Mouse (Mus musculus): ENCODE measurements around the gene Dtx1. TPM values are rescaled to one million over a fixed set of nuclear protein-coding genes. Genes with fewer than 3 reads are reported as not detected.

Gene Dtx1
- polyA plus RNA-seq, 1 experiment from 2014 or later = 5.2 TPM

DNA sequence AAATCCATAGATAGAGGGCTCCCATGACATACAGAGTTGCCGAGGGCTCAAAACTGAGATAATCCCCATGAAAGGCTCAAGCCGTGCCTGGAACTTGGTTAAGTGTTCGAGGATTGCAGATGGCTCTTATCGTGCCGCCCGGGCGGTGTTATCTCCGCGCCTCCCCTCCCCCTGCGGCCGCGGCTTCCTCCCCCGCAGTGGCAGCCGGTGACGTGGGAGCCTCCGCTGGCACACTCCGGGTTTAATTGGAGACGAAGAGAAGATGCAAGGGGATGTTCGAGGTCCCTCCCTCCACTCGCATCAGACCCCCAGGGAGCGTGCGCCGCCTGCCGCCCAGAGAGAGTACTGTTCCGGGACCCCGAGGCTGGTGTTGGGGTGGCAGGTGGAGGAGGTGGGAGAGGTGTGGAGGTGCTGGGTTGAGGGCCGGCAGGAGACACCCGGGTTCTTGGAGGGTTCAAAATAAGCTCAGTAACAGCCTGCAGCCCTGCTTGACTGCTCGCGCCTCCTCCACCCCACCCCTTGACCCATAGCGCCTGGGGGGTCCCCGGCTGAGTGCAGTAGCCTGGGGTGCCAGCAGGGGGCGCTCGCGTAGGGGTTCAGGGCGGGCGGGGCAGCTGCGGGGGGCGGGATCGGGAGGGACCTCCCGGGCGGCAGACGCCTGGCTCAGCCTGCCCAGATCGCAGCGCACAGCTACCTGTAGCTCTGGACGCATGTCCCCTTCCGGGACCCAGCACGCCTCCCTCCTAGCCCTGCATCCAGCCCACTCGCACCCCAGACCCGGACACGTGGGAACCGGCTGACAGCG, 63.0 kb downstream of the Dtx1 start, which contains the start of gene Rasal1:
Gene Rasal1 (plus strand): TSS at position 244 of the 805 bp plus-strand sequence.
- WGBS = under 1% methylated on average over 50 of the region's 53 CpGs
- Histone ChIP-seq H3K4me1 (peaks cover 15% of the 10 kb centered on the region), H3K9ac (no peak within 1 kb of the TSS), H3K27ac (no peak within 1 kb of the TSS), H3K4me2 (peak within 1 kb of the TSS; percentile 59), H3K9me3 (no peaks in the 10 kb centered on the region), H3K36me3 (no peaks in the 10 kb centered on the region), H3K4me3 (replicated peaks) (peak within 1 kb of the TSS; percentile 32), H3K27me3 (replicated peaks) (peaks cover 36% of the 10 kb centered on the region)
- 0 out of 2 replicates have a peak, but pooled peaks have one; percentile 54 for ATAC-seq (ENCODE audit: insufficient read depth, low FRiP score, low read depth)

DNA sequence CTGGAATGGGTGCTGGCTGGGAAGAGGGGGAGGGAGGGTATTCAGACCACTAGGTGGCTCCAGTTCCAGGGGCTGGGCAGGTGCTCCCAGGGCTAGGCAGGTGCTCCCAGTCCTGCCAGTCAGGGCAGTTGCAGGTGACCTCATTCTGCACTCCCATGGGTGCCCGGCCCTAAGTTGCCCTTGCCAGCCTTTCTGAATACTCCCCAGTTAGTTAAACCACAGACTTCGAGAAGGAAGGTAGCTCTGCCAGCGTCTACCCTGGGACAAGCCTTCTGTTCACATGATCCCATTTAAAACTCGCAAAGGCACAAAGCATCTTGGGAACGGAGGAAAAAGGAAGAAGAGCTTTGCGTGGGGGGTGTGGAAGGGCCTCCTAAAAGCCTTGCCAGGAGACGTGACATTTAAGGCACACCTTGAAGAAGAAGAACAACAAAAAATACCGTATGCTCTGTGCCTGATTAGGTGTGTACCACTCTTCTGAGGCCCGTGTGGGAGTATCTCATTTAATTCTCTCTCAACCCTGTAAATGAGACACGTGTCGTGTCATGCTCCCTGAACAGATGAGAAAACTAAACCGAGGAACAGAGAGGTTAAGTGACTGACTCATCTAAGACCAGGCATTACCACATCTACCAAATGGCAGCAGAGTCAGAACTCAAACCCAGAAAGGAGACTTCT, 63.8 kb downstream of the Dtx1 start:
- H3K36me3 ChIP-seq = no peaks in the 10 kb centered on the region
- H3K27me3 ChIP-seq (replicated peaks) = peaks cover 36% of the 10 kb centered on the region
- peak overlapping the region; percentile 59 for H3K4me2 ChIP-seq
- H3K9ac ChIP-seq = no peak overlapping the region
- H3K4me1 ChIP-seq = peaks cover 15% of the 10 kb centered on the region
- H3K27ac ChIP-seq = no peak overlapping the region
- no peak overlapping the region for H3K4me3 ChIP-seq (replicated peaks)
- no peak for ATAC-seq (ENCODE audit: insufficient read depth, low FRiP score, low read depth)
- 29% methylated on average over 12 of the region's 12 CpGs for WGBS
- H3K9me3 ChIP-seq = no peaks in the 10 kb centered on the region

DNA sequence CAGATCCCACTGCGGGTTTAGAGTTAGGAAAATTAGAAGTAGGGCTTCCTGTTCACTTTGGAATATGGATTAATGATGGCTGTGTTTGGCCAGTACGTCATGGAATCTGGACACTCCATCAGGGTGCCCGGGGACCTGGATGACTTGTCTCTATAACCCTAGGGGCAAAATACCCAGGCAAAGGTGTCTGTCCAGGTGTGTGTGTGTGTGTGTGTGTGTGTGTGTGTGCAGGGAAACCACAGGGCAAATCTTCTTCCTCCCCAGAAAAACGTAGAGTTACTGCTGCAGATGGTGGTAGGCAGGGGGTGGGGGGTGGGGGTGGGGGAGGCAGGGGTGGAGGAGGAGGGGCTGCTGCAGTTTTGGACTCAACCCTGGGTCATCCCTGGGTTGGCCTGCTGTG, 64.4 kb downstream of the Dtx1 start:
- H3K4me1 ChIP-seq = peaks cover 15% of the 10 kb centered on the region
- H3K4me3 ChIP-seq (replicated peaks) = no peak overlapping the region
- no peak overlapping the region for H3K4me2 ChIP-seq
- no peak overlapping the region for H3K27ac ChIP-seq
- no peak for ATAC-seq (ENCODE audit: insufficient read depth, low FRiP score, low read depth)
- no peaks in the 10 kb centered on the region for H3K36me3 ChIP-seq
- H3K9me3 ChIP-seq = no peaks in the 10 kb centered on the region
- H3K9ac ChIP-seq = no peak overlapping the region
- WGBS = 58% methylated on average over 4 of the region's 4 CpGs
- peaks cover 36% of the 10 kb centered on the region for H3K27me3 ChIP-seq (replicated peaks)

DNA sequence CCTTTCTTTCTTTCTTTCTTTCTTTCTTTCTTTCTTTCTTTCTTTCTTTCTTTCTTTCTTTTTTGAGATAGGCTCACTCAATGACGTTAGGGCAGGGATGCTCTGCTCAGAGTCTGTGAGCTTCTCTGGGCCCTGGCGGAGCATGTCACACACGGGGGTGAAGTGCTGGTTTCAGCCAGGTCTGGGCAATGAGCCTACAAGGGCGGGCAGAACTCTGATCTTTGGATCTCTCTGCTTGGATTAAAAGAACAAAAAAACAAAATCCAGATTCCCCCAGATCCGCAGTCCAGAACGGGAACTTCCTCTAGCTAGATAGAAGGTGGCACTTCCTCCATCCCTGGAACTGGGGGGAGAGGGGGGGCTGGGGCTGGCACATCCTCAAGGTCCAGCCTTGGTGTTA, 65.9 kb downstream of the Dtx1 start:
- ATAC-seq (ENCODE audit: insufficient read depth, low FRiP score, low read depth) = no peak
- Histone ChIP-seq H3K9ac (no peak overlapping the region), H3K27me3 (replicated peaks) (peaks cover 31% of the 10 kb centered on the region), H3K9me3 (no peaks in the 10 kb centered on the region), H3K4me2 (no peak overlapping the region), H3K27ac (no peak overlapping the region), H3K4me3 (replicated peaks) (no peak overlapping the region), H3K36me3 (no peaks in the 10 kb centered on the region), H3K4me1 (peaks cover 15% of the 10 kb centered on the region)
- WGBS = 51% methylated on average over 6 of the region's 6 CpGs

DNA sequence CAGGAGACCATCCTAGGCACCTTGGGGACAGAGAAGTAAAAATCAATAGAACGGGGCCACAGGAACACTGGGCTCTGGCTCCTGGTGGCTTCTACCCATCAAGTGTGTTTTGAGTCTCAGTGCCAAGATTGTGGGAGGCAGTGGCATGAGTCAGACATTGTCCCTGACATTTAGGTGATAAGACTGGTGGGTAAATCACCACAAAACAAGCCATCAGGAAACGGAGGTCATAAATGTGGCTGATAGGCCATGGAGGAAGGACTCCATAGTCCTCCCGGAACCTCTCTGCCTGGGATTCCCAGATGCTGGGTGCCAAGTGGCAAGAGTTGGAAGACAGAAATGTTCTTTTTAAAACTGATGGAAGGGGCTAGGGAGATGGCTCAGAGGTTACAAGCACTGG, 67.5 kb downstream of the Dtx1 start:
- Histone ChIP-seq H3K4me3 (replicated peaks) (no peak overlapping the region), H3K4me1 (peaks cover 10% of the 10 kb centered on the region), H3K9ac (no peak overlapping the region), H3K27ac (no peak overlapping the region), H3K4me2 (no peak overlapping the region), H3K9me3 (no peaks in the 10 kb centered on the region), H3K27me3 (replicated peaks) (peaks cover 16% of the 10 kb centered on the region), H3K36me3 (no peaks in the 10 kb centered on the region)
- no peak for ATAC-seq (ENCODE audit: insufficient read depth, low FRiP score, low read depth)
- WGBS = 62% methylated on average over 3 of the region's 3 CpGs

DNA sequence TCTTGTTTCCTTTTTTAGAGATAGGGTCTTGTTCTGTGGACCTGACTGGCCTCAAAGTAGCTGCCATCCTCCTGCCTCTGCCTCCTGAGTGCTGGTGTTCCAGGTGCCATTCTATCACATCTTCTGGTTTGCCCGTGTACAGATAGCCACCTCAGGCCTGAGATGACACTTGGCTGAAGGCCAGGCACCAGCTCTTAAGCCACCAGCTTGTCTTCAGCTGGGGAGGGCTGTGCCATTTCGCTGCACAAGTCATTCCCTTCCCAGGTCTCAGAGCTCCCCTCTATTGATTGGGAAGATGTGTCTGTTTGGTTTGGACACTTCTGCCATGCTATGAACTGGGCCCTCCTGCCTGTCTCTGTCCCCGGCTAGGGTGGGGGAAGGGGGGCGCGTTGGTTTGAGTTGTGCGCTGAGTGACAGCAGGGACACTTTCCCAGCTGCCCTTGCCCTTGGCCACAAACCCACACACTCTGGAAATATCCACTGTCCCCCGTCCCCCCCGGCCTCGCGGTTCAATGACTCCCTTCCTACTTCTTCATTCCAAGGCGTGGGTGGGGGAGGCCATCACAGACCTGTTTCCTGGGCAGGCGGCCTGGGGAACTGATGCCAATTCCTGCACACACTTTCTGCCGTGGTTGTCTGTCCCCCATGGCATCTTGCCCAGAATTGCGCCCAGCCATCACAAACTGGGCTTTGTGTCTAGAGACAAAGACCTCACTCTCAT, 68.2 kb downstream of the Dtx1 start:
- H3K9me3 ChIP-seq = no peaks in the 10 kb centered on the region
- peaks cover 9% of the 10 kb centered on the region; the same call in 1 of the 2 replicates for H3K27me3 ChIP-seq (replicated peaks)
- no peaks in the 10 kb centered on the region for H3K36me3 ChIP-seq
- no peak overlapping the region for H3K27ac ChIP-seq
- peaks cover 3% of the 10 kb centered on the region for H3K4me1 ChIP-seq
- ATAC-seq (ENCODE audit: insufficient read depth, low FRiP score, low read depth) = no peak
- H3K4me2 ChIP-seq = no peak overlapping the region
- no peak overlapping the region for H3K9ac ChIP-seq
- H3K4me3 ChIP-seq (replicated peaks) = no peak overlapping the region
- WGBS = 62% methylated on average over 14 of the region's 14 CpGs

DNA sequence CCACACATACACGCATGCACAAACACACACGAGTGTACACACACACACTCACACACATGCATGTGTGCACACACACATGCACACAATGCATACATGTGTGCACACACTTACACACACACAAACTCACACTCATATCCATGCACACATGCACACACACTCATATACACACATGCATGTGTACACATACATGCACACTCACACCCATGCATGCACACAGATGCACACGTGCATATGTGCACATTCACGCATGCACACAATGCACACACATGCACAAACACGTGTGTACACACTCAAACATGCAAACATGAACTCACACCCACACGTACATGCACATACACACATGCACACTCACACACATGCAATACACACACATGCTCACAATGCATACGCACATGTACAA, 71.6 kb downstream of the Dtx1 start:
- no peaks in the 10 kb centered on the region for H3K4me1 ChIP-seq
- H3K27me3 ChIP-seq (replicated peaks) = no peaks in the 10 kb centered on the region
- no peak overlapping the region for H3K27ac ChIP-seq
- no peak overlapping the region for H3K4me2 ChIP-seq
- no peak overlapping the region for H3K4me3 ChIP-seq (replicated peaks)
- H3K36me3 ChIP-seq = no peaks in the 10 kb centered on the region
- WGBS = 88% methylated on average over 7 of the region's 7 CpGs
- no peak overlapping the region for H3K9ac ChIP-seq
- ATAC-seq (ENCODE audit: insufficient read depth, low FRiP score, low read depth) = no peak
- no peaks in the 10 kb centered on the region for H3K9me3 ChIP-seq

DNA sequence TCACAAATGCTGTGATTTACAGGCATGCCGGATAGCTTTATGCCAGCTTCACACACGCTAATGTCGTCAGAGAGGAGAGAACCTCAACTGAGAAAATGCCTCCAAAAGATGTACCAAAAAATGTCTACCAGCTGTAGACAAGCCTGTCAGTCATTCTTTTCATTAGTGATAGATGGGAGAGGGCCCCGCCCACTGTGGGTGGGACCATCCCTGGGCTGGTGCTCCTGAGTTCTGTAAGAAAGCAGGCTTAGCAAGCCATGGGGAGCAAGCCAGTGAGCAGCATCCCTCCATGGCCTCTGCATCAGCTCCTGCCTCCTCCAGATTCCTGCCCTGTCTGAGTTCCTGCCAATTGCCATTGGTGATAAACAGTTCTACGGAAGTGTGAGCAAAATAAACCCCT, 76.1 kb downstream of the Dtx1 start:
- Histone ChIP-seq H3K9me3 (no peaks in the 10 kb centered on the region), H3K4me1 (no peaks in the 10 kb centered on the region), H3K36me3 (no peaks in the 10 kb centered on the region), H3K9ac (no peak overlapping the region), H3K4me2 (no peak overlapping the region), H3K27ac (no peak overlapping the region), H3K27me3 (replicated peaks) (no peaks in the 10 kb centered on the region), H3K4me3 (replicated peaks) (no peak overlapping the region)
- ATAC-seq (ENCODE audit: insufficient read depth, low FRiP score, low read depth) = no peak
- 77% methylated on average over 5 of the region's 5 CpGs for WGBS

DNA sequence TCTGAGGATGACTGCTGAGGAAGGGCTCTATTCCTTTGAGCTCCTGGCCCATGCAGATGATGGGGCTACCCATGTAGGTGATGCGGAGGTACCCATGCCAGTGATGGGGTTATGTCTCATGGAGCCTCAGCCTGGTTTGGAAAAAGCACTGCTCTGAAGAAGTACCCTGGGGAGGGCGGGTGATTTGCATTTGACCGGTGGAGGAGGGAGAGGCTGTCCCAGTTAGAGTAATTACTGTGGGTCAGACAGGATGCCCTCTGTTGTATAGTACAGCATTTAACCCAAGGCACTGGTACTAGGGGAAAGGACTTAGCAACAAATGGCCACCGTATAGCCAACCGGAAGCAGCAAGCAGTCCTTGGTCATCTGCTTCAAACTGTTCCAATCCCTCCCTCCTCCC, 76.9 kb downstream of the Dtx1 start:
- no peaks in the 10 kb centered on the region for H3K27me3 ChIP-seq (replicated peaks)
- ATAC-seq (ENCODE audit: insufficient read depth, low FRiP score, low read depth) = no peak
- no peaks in the 10 kb centered on the region for H3K9me3 ChIP-seq
- no peak overlapping the region for H3K27ac ChIP-seq
- H3K9ac ChIP-seq = no peak overlapping the region
- no peaks in the 10 kb centered on the region for H3K4me1 ChIP-seq
- no peaks in the 10 kb centered on the region for H3K36me3 ChIP-seq
- no peak overlapping the region for H3K4me3 ChIP-seq (replicated peaks)
- WGBS = 31% methylated on average over 5 of the region's 5 CpGs
- H3K4me2 ChIP-seq = no peak overlapping the region

DNA sequence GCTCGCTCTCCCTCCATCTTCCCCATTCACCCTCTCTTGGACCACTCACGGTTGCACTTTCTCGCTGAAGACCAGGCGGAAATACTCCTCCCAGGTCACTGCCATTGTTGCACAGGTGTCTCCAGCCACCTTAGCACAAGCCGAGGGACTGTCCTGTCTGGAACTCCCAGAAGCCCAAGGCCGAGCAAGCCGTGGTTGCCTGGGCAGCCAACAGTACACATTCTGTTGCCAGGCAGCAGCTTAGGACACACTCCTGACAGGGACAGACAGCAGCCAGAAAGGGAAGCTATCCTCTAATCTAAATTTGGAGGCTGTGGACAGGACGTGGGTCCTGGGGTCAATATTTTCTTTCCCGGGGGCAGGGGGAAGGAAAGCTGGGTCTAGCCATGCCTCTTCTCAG, 77.6 kb downstream of the Dtx1 start, which contains the start of gene Cfap73:
Gene Cfap73 (minus strand): TSS at position 105 of the 400 bp plus-strand sequence.
- Histone ChIP-seq H3K9me3 (no peaks in the 10 kb centered on the region), H3K9ac (no peak within 1 kb of the TSS), H3K36me3 (no peaks in the 10 kb centered on the region), H3K4me3 (replicated peaks) (no peak within 1 kb of the TSS), H3K27me3 (replicated peaks) (no peaks in the 10 kb centered on the region), H3K4me2 (no peak within 1 kb of the TSS), H3K27ac (no peak within 1 kb of the TSS), H3K4me1 (no peaks in the 10 kb centered on the region)
- 51% methylated on average over 9 of the region's 9 CpGs for WGBS
- ATAC-seq (ENCODE audit: insufficient read depth, low FRiP score, low read depth) = no peak

DNA sequence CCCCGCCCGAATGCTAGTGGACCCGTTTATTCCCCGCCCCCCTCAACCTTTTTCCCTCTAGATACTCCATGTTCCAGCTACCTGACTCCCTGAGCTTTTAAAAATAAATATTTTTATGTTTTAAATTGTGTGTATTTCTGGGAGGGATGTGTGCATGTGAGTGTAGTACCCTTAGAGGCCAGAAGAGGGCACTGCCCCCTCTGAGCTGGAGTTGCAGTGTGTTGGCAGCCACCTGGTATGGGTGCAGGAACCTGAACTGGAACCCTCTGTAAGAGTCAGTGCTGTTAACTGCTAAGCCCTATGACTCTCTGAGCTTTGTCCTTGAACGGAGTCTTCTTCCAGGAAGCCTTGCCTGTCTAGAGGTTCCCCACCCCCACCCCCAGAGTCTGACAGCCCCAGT, 79.8 kb downstream of the Dtx1 start:
- 84% methylated on average over 5 of the region's 5 CpGs for WGBS
- H3K36me3 ChIP-seq = peaks cover 8% of the 10 kb centered on the region
- no peaks in the 10 kb centered on the region for H3K27me3 ChIP-seq (replicated peaks)
- H3K9me3 ChIP-seq = no peaks in the 10 kb centered on the region
- no peak for ATAC-seq (ENCODE audit: insufficient read depth, low FRiP score, low read depth)
- no peak overlapping the region for H3K4me3 ChIP-seq (replicated peaks)
- no peak overlapping the region for H3K27ac ChIP-seq
- H3K9ac ChIP-seq = no peak overlapping the region
- H3K4me1 ChIP-seq = no peaks in the 10 kb centered on the region
- no peak overlapping the region for H3K4me2 ChIP-seq

DNA sequence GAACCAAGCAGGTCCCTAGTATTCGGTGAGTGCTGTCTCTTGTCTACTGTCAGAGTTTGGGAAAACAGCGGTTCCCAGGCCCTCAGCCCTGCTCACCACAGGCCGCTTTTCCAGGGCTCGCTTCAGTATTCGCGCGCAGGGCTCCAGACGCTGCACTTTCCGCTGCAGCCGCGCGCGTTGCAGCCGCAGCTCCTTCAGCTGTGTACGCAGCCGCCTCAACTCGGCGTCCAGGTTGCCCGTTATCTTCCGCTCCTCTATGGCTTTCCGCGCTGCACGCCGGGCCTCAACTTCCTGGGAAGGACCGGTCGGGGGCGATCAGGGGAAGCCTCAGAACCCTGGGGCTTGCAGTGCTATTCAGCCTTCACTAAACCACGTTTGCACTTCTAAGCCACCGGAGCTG, 80.6 kb downstream of the Dtx1 start:
- WGBS = 7% methylated on average over 29 of the region's 29 CpGs
- Histone ChIP-seq H3K4me3 (replicated peaks) (no peak overlapping the region), H3K36me3 (peaks cover 13% of the 10 kb centered on the region), H3K9ac (no peak overlapping the region), H3K4me2 (peak overlapping the region; percentile 11), H3K27ac (no peak overlapping the region), H3K4me1 (no peaks in the 10 kb centered on the region), H3K27me3 (replicated peaks) (no peaks in the 10 kb centered on the region), H3K9me3 (no peaks in the 10 kb centered on the region)
- ATAC-seq (ENCODE audit: insufficient read depth, low FRiP score, low read depth) = no peak

Measured in stomach, embryonic 15.5 days (tissue).